Comparison of ENCODE assay signal across 12 mouse cellular contexts in the genomic region with DNA sequence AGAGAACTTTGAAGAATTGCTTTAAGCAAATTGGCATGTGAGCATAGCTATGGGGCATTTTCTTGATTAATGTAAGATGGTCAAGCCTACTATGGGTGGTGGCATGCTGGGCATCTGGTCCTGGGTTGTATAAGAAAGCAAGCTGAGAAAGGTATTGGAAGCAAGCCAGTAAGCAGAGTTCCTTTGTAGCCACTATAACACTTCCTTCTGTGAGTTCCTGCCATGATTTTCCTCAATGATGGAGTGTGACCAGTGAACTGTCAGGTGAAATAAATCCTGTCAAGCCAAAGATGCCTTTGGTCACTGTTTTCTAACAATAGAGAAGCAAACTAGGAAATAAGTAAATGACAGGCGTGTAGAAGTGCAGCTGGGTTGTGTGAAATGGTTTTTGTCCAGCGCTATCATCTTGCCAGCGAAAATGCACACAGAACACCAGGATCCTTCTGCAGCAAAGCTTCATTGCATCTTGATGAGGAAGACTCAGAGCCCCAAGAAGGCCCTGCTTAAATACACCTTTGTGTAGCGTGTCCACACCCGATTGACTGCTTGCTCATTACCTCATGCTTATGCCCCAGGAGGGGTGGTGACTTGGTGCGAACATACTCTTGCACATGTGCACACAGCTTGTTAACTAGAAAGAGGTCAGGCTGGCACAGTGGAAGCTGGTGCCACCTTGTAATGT. TPM values are rescaled to one million over a fixed set of nuclear protein-coding genes. Genes with fewer than 3 reads are reported as not detected.
"Had no signal": no experiment of that assay in that cellular context is flagged by ENCODE, and none has a peak within 500 bp of the region (broad histone marks: within the 10 kb centered on the region; RNA-seq: fewer than 3 reads in every experiment).

No protein-coding gene starts in this region.

RNA-seq across cellular contexts. Expression of gene Vmn2r4, which starts 13.1 kb away (rescaled TPM):
- polyA plus RNA-seq: intestine, embryonic 15.5 days; kidney, embryonic 15.5 days; limb, embryonic 12.5 days; limb, embryonic 15.5 days; liver, embryonic 11.5 days; liver, embryonic 14.5 days; liver, postnatal 0 days; lung, embryonic 14.5 days; lung, postnatal 0 days; macrophage; stomach, embryonic 15.5 days; thymus, postnatal 0 days had no signal
